Mouse (Mus musculus) ES-E14 (cell line): ENCODE measurements at regions not wholly inside any gene's neighbourhood (a gene's known extent, or its start where the extent isn't known, plus 50 kb on each side); places are given as distances from the start of the nearest gene placed in this dataset.

ENCODE experiments used
- DNase-seq: peaks from one replicate; pipeline ENCODE4 v3.0.0-alpha.2; 2013; ENCODE audit warnings: low read depth, low spot score
- H3K27ac ChIP-seq: 2 replicates; pipeline ENCODE4 v1.5.1; 2012; ENCODE audit warnings: low read depth, mild to moderate bottlenecking, low read length, moderate library complexity, mixed read lengths; ENCODE audit not compliant: poor library complexity, insufficient read depth, severe bottlenecking
- H3K36me3 ChIP-seq: 2 replicates; pipeline ENCODE4 v1.6.1; 2012; ENCODE audit warnings: mild to moderate bottlenecking, low read length, moderate library complexity, mixed read lengths; ENCODE audit not compliant: control insufficient read depth, poor library complexity, insufficient read depth, severe bottlenecking
- H3K4me1 ChIP-seq, 2 experiments: fragments of 150-350 bp in 1 of 2; sonication (generic) in 1 of 2; 2 replicates each; pipeline ENCODE4 v1.6.1; 2012; ENCODE audit warnings: low read length in 2 of 2, mild to moderate bottlenecking in 1 of 2, mixed read lengths in 1 of 2; ENCODE audit not compliant: control insufficient read depth in 2 of 2, insufficient read depth in 2 of 2, poor library complexity in 1 of 2
- H3K4me3 ChIP-seq, 2 experiments: fragments of 150-350 bp in 1 of 2; sonication (generic) in 1 of 2; 2 replicates each; pipeline ENCODE4 v1.5.1; 2012; ENCODE audit warnings: low read length in 2 of 2, low read depth in 1 of 2, mild to moderate bottlenecking in 1 of 2, mixed read lengths in 1 of 2; ENCODE audit not compliant: insufficient read depth in 1 of 2, poor library complexity in 1 of 2, severe bottlenecking in 1 of 2
- H3K9ac ChIP-seq: 2 replicates; pipeline ENCODE4 v1.6.1; 2012; ENCODE audit warnings: low read depth, mild to moderate bottlenecking, low read length, mixed read lengths; ENCODE audit not compliant: poor library complexity, insufficient read depth, severe bottlenecking
- H3K9me3 ChIP-seq: fragments of 150-350 bp; sonication (generic); 2 replicates; pipeline ENCODE4 v1.6.1; 2012; ENCODE audit warnings: low read depth, mild to moderate bottlenecking, low read length; ENCODE audit not compliant: control insufficient read depth, insufficient read depth
- CHD2 ChIP-seq: IDR thresholded peaks from 2 replicates; pipeline ENCODE4 v1.6.1; 2014; ENCODE audit warnings: mild to moderate bottlenecking, low read depth, low read length, inconsistent platforms
- HCFC1 ChIP-seq: IDR thresholded peaks from 2 replicates; pipeline ENCODE4 v1.6.1; 2012; ENCODE audit warnings: low read length, inconsistent platforms, borderline replicate concordance; ENCODE audit not compliant: insufficient read depth
- MAFK ChIP-seq: IDR thresholded peaks from 2 replicates; pipeline ENCODE4 v1.6.1; 2014; ENCODE audit warnings: mild to moderate bottlenecking, low read depth, low read length, inconsistent platforms; ENCODE audit not compliant: insufficient read depth
- ZC3H11A ChIP-seq: IDR thresholded peaks from 2 replicates; pipeline ENCODE4 v1.6.1; 2012; ENCODE audit warnings: low read depth, mild to moderate bottlenecking, inconsistent platforms, low read length, borderline replicate concordance
- ZNF384 ChIP-seq: IDR thresholded peaks from 2 replicates; pipeline ENCODE4 v1.6.1; 2012; ENCODE audit warnings: low read depth, low read length, inconsistent platforms
- in situ Hi-C, 2 experiments: fragments of 600-800 bp; cut with MboI; formaldehyde crosslinking; loops; one replicate each; pipeline ENCODE4 v1.15.1; 2025; ENCODE audit warnings: low sequenced_read_pairs in 2 of 2, inconsistent platforms in 1 of 2; ENCODE audit not compliant: unreplicated experiment in 2 of 2

DNA sequence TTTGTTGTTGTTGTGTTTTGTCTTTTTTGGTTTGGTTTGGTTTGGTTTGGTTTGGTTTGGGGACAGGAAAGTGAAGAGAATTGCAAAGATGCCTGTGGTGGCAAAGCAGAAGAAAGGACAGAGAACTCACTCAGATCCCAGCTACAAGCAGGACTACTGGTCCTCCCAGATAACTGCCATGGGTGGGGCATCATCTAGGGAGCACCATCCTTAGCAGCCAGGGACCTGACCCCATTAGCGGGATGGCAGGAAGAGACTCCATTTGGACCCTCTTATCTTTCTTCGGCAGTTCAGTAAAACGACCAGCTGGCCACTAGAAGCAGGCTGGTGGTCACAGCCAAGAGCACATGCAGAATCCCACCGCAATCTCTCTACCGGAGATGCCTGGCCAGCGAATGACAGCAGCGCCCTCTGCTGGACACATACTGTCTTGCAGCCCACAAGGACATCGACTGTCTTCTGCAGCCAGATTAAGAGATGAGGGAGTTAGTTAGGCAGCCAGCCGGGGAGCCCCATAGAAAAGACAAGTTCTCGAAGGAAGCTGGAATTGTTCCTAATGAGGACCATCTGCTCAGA, 119.8 kb downstream of the Gm9195 start:
- Histone ChIP-seq H3K9me3 (no peaks in the 10 kb centered on the region), H3K36me3 (no peaks in the 10 kb centered on the region), H3K4me1 (no peaks in the 10 kb centered on the region), H3K4me3 (no peak overlapping the region), H3K27ac (no peak overlapping the region), H3K9ac (no peak overlapping the region)
- TF ChIP-seq HCFC1, result no peak
- no peak for TF ChIP-seq ZNF384
- no peak for TF ChIP-seq MAFK
- no peak for TF ChIP-seq CHD2
- peak; percentile 75 for TF ChIP-seq ZC3H11A
- in situ Hi-C loops, result no loop called here
- peak; percentile 62 for DNase-seq

DNA sequence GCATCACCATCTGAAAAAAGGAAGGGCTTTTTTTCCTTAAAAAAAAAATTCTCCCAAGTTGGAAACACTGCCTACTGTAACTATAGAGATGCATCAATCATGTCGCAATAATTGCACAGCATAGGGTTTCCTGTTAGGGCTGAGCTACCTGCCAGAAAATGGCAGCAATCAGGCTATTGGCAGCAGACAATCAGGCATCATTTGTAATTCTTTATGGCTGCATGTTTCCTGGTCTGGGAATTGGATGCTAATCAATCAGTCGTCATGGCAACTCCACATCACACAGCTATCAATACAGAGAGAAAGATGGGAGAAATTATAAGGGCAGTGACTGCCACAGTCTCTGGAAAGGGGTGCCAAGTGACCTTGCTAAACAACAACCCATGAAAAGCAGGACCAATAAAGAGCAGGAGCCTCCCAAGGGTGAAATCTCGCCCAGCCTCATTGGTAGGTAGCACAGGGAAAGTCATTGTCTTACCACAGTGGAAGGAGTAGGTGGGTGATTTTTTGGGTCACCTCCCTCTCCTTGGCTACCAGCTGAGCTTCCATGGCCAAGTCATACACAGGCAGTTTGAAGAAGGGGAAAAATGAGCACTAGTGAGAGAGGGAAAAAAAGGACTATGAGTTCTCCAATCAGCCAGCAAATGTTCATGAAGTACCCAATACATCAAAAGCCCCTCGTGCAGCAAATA, 130.7 kb downstream of the Gm9195 start:
- Histone ChIP-seq H3K4me3 (no peak overlapping the region), H3K4me1 (no peaks in the 10 kb centered on the region), H3K27ac (no peak overlapping the region), H3K9ac (no peak overlapping the region), H3K9me3 (no peaks in the 10 kb centered on the region), H3K36me3 (no peaks in the 10 kb centered on the region)
- in situ Hi-C loops, result no loop called here
- TF ChIP-seq ZNF384, result no peak
- no peak for TF ChIP-seq MAFK
- no peak for TF ChIP-seq ZC3H11A
- TF ChIP-seq HCFC1, result no peak
- no peak for TF ChIP-seq CHD2
- no peak for DNase-seq

DNA sequence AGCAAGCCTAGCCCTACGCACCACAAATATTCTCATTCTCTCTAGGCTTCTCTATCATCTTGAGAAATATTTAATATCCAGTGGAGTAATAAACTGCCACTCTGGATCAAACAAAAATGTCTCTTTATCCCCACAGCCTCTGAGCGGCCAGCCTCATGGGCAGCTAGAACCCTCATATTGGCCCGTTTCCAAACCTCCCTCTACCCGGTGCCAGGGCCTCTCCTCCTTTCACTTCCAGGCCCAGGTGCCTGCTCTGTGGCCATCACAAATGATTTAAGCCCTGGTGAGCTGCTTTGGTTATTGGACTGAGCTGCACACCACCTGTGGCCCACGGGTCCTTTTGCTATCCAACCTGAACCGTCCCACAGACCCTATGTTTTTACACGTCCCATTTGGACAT, 131.5 kb downstream of the Gm9195 start:
- H3K9me3 ChIP-seq, result no peaks in the 10 kb centered on the region
- TF ChIP-seq HCFC1 (no peak), MAFK (no peak)
- no peaks in the 10 kb centered on the region for H3K4me1 ChIP-seq
- DNase-seq, result no peak
- no peaks in the 10 kb centered on the region for H3K36me3 ChIP-seq
- H3K27ac ChIP-seq, result no peak overlapping the region
- in situ Hi-C loops, result no loop called here
- no peak overlapping the region for H3K9ac ChIP-seq
- no peak overlapping the region for H3K4me3 ChIP-seq

DNA sequence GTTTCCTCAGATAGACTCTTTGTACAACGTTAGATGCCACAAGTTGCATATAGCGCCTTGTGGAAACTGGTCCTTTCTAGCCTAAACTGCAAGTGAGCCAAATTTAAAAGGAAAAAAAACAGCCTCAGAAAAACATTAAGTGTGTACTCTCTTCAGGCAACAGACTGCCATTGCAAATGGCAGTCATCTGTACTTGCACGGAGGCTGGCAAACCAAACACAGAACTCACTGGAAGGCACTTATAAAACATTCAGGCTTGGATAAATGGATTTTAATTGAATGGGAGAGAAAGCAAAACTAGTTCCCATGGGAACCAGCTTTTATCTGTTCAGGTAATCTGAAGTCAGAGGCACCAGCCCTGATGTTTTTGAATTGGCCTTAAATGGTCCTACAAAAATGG, 133.7 kb downstream of the Gm9195 start:
- Histone ChIP-seq H3K9me3 (no peaks in the 10 kb centered on the region), H3K4me3 (no peak overlapping the region), H3K27ac (no peak overlapping the region), H3K9ac (no peak overlapping the region), H3K36me3 (no peaks in the 10 kb centered on the region), H3K4me1 (no peaks in the 10 kb centered on the region)
- DNase-seq, result no peak
- no peak for TF ChIP-seq CHD2
- no peak for TF ChIP-seq HCFC1
- TF ChIP-seq MAFK, result no peak
- TF ChIP-seq ZC3H11A, result no peak
- no peak for TF ChIP-seq ZNF384
- in situ Hi-C loops, result no loop called here

DNA sequence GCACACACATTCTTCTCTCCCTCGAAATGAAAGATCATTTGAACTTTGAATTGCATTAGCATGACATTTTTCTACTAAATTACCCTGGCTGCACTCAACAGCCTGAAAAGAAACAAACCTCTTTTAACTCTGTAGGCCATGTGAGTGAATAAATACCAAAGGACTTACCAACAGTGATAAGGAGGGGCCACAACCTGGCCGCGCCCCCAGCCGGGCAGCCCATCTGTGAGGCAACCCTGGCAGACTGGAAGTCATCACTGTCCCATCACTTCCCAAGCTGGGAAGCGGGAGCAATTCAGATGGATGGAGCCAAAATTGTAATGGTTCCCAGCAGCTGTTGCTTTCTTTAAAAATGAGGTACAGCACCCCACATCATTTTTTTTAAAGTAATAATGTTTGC, 149.5 kb downstream of the Gm9195 start:
- no peak overlapping the region for H3K9ac ChIP-seq
- H3K27ac ChIP-seq, result no peak overlapping the region
- H3K4me1 ChIP-seq, result no peaks in the 10 kb centered on the region
- in situ Hi-C loops, result no loop called here
- no peak overlapping the region for H3K4me3 ChIP-seq
- no peaks in the 10 kb centered on the region for H3K9me3 ChIP-seq
- H3K36me3 ChIP-seq, result no peaks in the 10 kb centered on the region
- no peak for DNase-seq
- TF ChIP-seq CHD2, result no peak
- TF ChIP-seq ZC3H11A, result no peak
- no peak for TF ChIP-seq MAFK
- TF ChIP-seq HCFC1, result no peak
- no peak for TF ChIP-seq ZNF384
